Mouse (Mus musculus): ENCODE measurements around the gene Acadvl. TPM values are rescaled to one million over a fixed set of nuclear protein-coding genes. Genes with fewer than 3 reads are reported as not detected.

The Acadvl gene
- polyA plus RNA-seq, 1 experiment from 2014 or later: 54.2 TPM

GRCm38 (mm10) chr11:70023481-70024150 is 8.4 kb upstream of the Acadvl start:
- no peaks in the 10 kb centered on the region for H3K9me3 ChIP-seq (replicated peaks; ENCODE audit: control insufficient read depth, low read length)
- H3K4me3 ChIP-seq (ENCODE audit: low read depth, low read length): peak overlapping the region; percentile 31
- DNase-seq (ENCODE audit: low spot score): peak; percentile 68
- WGBS: 3% methylated on average over 26 of the region's 29 CpGs
- H3K27ac ChIP-seq (replicated peaks; ENCODE audit: low read depth, low read length): no peak overlapping the region
- H3K27me3 ChIP-seq (ENCODE audit: control insufficient read depth, insufficient read depth, low read length): no peaks in the 10 kb centered on the region
- peak overlapping the region; percentile 62 for H3K4me2 ChIP-seq (ENCODE audit: low read depth, low read length)
- peaks cover 15% of the 10 kb centered on the region for H3K4me1 ChIP-seq (ENCODE audit: control insufficient read depth, insufficient read depth, low read length)
- H3K9ac ChIP-seq (replicated peaks; ENCODE audit: low read length): peak overlapping the region; percentile 29; the same call in 1 of the 2 replicates
- H3K36me3 ChIP-seq (replicated peaks; ENCODE audit: control insufficient read depth, insufficient read depth, low read depth, low read length): no peaks in the 10 kb centered on the region
- no peak for ATAC-seq (replicated peaks; ENCODE audit: insufficient number of reproducible peaks, low FRiP score, low TSS enrichment, low read depth)

GRCm38 (mm10) chr11:70021264-70022132 is 6.3 kb upstream of the Acadvl start:
- no peak overlapping the region; the same call in 1 of the 2 replicates for H3K27ac ChIP-seq (replicated peaks; ENCODE audit: low read depth, low read length)
- peak overlapping the region; percentile 37 for H3K4me3 ChIP-seq (ENCODE audit: low read depth, low read length)
- 1% methylated on average over 40 of the region's 40 CpGs for WGBS
- H3K4me1 ChIP-seq (ENCODE audit: control insufficient read depth, insufficient read depth, low read length): peaks cover 11% of the 10 kb centered on the region
- no peaks in the 10 kb centered on the region for H3K9me3 ChIP-seq (replicated peaks; ENCODE audit: control insufficient read depth, low read length)
- H3K4me2 ChIP-seq (ENCODE audit: low read depth, low read length): peak overlapping the region; percentile 92
- DNase-seq (ENCODE audit: low spot score) (peak; percentile 100), ATAC-seq (replicated peaks; ENCODE audit: insufficient number of reproducible peaks, low FRiP score, low TSS enrichment, low read depth) (peak; percentile 59)
- H3K27me3 ChIP-seq (ENCODE audit: control insufficient read depth, insufficient read depth, low read length): no peaks in the 10 kb centered on the region
- peak overlapping the region; percentile 39; the same call in 1 of the 2 replicates for H3K9ac ChIP-seq (replicated peaks; ENCODE audit: low read length)
- no peaks in the 10 kb centered on the region for H3K36me3 ChIP-seq (replicated peaks; ENCODE audit: control insufficient read depth, insufficient read depth, low read depth, low read length)

- WGBS: under 1% methylated on average over 8 of the region's 8 CpGs
Measured at GRCm38 (mm10) chr11:70020731-70021263, 5.6 kb upstream of the Acadvl start.

GRCm38 (mm10) chr11:70020022-70020631 is 4.9 kb upstream of the Acadvl start:
- no peak for DNase-seq (ENCODE audit: low spot score)
- no peak for ATAC-seq (replicated peaks; ENCODE audit: insufficient number of reproducible peaks, low FRiP score, low TSS enrichment, low read depth)
- Histone ChIP-seq H3K9ac (replicated peaks; ENCODE audit: low read length) (peak overlapping the region; percentile 41), H3K4me2 (ENCODE audit: low read depth, low read length) (peak overlapping the region; percentile 92), H3K27me3 (ENCODE audit: control insufficient read depth, insufficient read depth, low read length) (no peaks in the 10 kb centered on the region), H3K4me1 (ENCODE audit: control insufficient read depth, insufficient read depth, low read length) (peaks cover 11% of the 10 kb centered on the region), H3K4me3 (ENCODE audit: low read depth, low read length) (peak overlapping the region; percentile 20), H3K36me3 (replicated peaks; ENCODE audit: control insufficient read depth, insufficient read depth, low read depth, low read length) (no peaks in the 10 kb centered on the region), H3K9me3 (replicated peaks; ENCODE audit: control insufficient read depth, low read length) (no peaks in the 10 kb centered on the region), H3K27ac (replicated peaks; ENCODE audit: low read depth, low read length) (peak overlapping the region; percentile 70)
- 10% methylated on average over 8 of the region's 8 CpGs for WGBS

More at GRCm38 (mm10) chr11:70020731-70021263, 5.6 kb upstream of the Acadvl start:
- Histone ChIP-seq H3K27me3 (ENCODE audit: control insufficient read depth, insufficient read depth, low read length) (no peaks in the 10 kb centered on the region), H3K4me1 (ENCODE audit: control insufficient read depth, insufficient read depth, low read length) (peaks cover 11% of the 10 kb centered on the region), H3K4me3 (ENCODE audit: low read depth, low read length) (peak overlapping the region; percentile 37), H3K9ac (replicated peaks; ENCODE audit: low read length) (peak overlapping the region; percentile 39; the same call in 1 of the 2 replicates), H3K36me3 (replicated peaks; ENCODE audit: control insufficient read depth, insufficient read depth, low read depth, low read length) (no peaks in the 10 kb centered on the region), H3K9me3 (replicated peaks; ENCODE audit: control insufficient read depth, low read length) (no peaks in the 10 kb centered on the region), H3K4me2 (ENCODE audit: low read depth, low read length) (peak overlapping the region; percentile 92), H3K27ac (replicated peaks; ENCODE audit: low read depth, low read length) (no peak overlapping the region; the same call in none of the 2 replicates)
- peak; percentile 82 for ATAC-seq (replicated peaks; ENCODE audit: insufficient number of reproducible peaks, low FRiP score, low TSS enrichment, low read depth)
- DNase-seq (ENCODE audit: low spot score): peak; percentile 88

- ATAC-seq (replicated peaks; ENCODE audit: insufficient number of reproducible peaks, low FRiP score, low TSS enrichment, low read depth): no peak
- no peaks in the 10 kb centered on the region for H3K9me3 ChIP-seq (replicated peaks; ENCODE audit: control insufficient read depth, low read length)
- H3K36me3 ChIP-seq (replicated peaks; ENCODE audit: control insufficient read depth, insufficient read depth, low read depth, low read length): no peaks in the 10 kb centered on the region
- no peaks in the 10 kb centered on the region for H3K27me3 ChIP-seq (ENCODE audit: control insufficient read depth, insufficient read depth, low read length)
- H3K4me1 ChIP-seq (ENCODE audit: control insufficient read depth, insufficient read depth, low read length): peaks cover 14% of the 10 kb centered on the region
- peak overlapping the region; percentile 41 for H3K9ac ChIP-seq (replicated peaks; ENCODE audit: low read length)
- H3K4me3 ChIP-seq (ENCODE audit: low read depth, low read length): peak overlapping the region; percentile 58
- 13% methylated on average over 2 of the region's 2 CpGs for WGBS
- peak overlapping the region; percentile 70; the same call in 1 of the 2 replicates for H3K27ac ChIP-seq (replicated peaks; ENCODE audit: low read depth, low read length)
- H3K4me2 ChIP-seq (ENCODE audit: low read depth, low read length): peak overlapping the region; percentile 92
- DNase-seq (ENCODE audit: low spot score): no peak
Measured at GRCm38 (mm10) chr11:70019495-70020021, 4.3 kb upstream of the Acadvl start.

GRCm38 (mm10) chr11:70018131-70018990 is 3.1 kb upstream of the Acadvl start:
- DNase-seq (ENCODE audit: low spot score): peak; percentile 92
- H3K27ac ChIP-seq (replicated peaks; ENCODE audit: low read depth, low read length): peak overlapping the region; percentile 90
- H3K4me1 ChIP-seq (ENCODE audit: control insufficient read depth, insufficient read depth, low read length): peaks cover 15% of the 10 kb centered on the region
- 2% methylated on average over 23 of the region's 25 CpGs for WGBS
- no peak for ATAC-seq (replicated peaks; ENCODE audit: insufficient number of reproducible peaks, low FRiP score, low TSS enrichment, low read depth)
- H3K4me2 ChIP-seq (ENCODE audit: low read depth, low read length): peak overlapping the region; percentile 92
- no peaks in the 10 kb centered on the region for H3K36me3 ChIP-seq (replicated peaks; ENCODE audit: control insufficient read depth, insufficient read depth, low read depth, low read length)
- H3K27me3 ChIP-seq (ENCODE audit: control insufficient read depth, insufficient read depth, low read length): no peaks in the 10 kb centered on the region
- peak overlapping the region; percentile 58 for H3K4me3 ChIP-seq (ENCODE audit: low read depth, low read length)
- H3K9me3 ChIP-seq (replicated peaks; ENCODE audit: control insufficient read depth, low read length): no peaks in the 10 kb centered on the region
- H3K9ac ChIP-seq (replicated peaks; ENCODE audit: low read length): peak overlapping the region; percentile 83
